Mouse (Mus musculus) ES-Bruce4 (cell line): ENCODE measurements around the gene Map3k5. TPM values are rescaled to one million over a fixed set of nuclear protein-coding genes. Genes with fewer than 3 reads are reported as not detected.
"Not testable (repeated sequence)": the region's sequence is repeated elsewhere in the genome, so short reads cannot be mapped to it uniquely, and the experiment has no call there.

Source experiments
- H3K27ac ChIP-seq: 2 replicates; pipeline ENCODE4 v1.5.1; 2012; ENCODE audit warnings: low read length, inconsistent platforms; ENCODE audit not compliant: insufficient read depth
- H3K27me3 ChIP-seq: 2 replicates; pipeline ENCODE4 v1.6.1; 2012; ENCODE audit warnings: mild to moderate bottlenecking, low read length, inconsistent platforms; ENCODE audit not compliant: control insufficient read depth, poor library complexity, insufficient read depth, severe bottlenecking
- H3K36me3 ChIP-seq: 2 replicates; pipeline ENCODE4 v1.6.1; 2012; ENCODE audit warnings: inconsistent platforms, mild to moderate bottlenecking, low read length, moderate library complexity; ENCODE audit not compliant: control insufficient read depth, poor library complexity, insufficient read depth, severe bottlenecking
- H3K4me1 ChIP-seq: one replicate; pipeline ENCODE4 v1.8.1; 2011; ENCODE audit warnings: low read length; ENCODE audit not compliant: control insufficient read depth, insufficient read depth
- H3K4me3 ChIP-seq: 2 replicates; pipeline ENCODE4 v1.5.1; 2011; ENCODE audit warnings: low read depth, mild to moderate bottlenecking, low read length
- H3K9ac ChIP-seq: 2 replicates; pipeline ENCODE4 v1.6.1; 2012; ENCODE audit warnings: low read depth, mild to moderate bottlenecking, inconsistent platforms; ENCODE audit not compliant: poor library complexity, severe bottlenecking
- H3K9me3 ChIP-seq: replicated peaks from 2 replicates; pipeline ENCODE4 v1.6.1; 2012; ENCODE audit warnings: mild to moderate bottlenecking, low read length, inconsistent platforms; ENCODE audit not compliant: control insufficient read depth, poor library complexity, insufficient read depth, severe bottlenecking
- CTCF ChIP-seq: IDR thresholded peaks from one replicate; pipeline ENCODE4 v1.8.1; 2011; ENCODE audit warnings: low read depth, low read length
- EP300 ChIP-seq: IDR thresholded peaks from 2 replicates; pipeline ENCODE4 v1.6.1; 2011; ENCODE audit warnings: low read depth, low read length; ENCODE audit not compliant: insufficient read depth
- POLR2A ChIP-seq: IDR thresholded peaks from one replicate; pipeline ENCODE4 v1.8.1; 2011; ENCODE audit warnings: low read length; ENCODE audit not compliant: insufficient read depth
- polyA plus RNA-seq: library from polyadenylated mRNA; stranded (reverse); fragments of >200 nt; gene quantifications from 2 replicates; pipeline ENCODE4 v1.2.4, GENCODE M21; 2011; ENCODE audit warnings: low read depth; ENCODE audit not compliant: missing spikeins, insufficient read depth, insufficient read length

Map3k5 gene
- polyA plus RNA-seq, 1 experiment, result 9.7 TPM

- no peaks in the 10 kb centered on the region for H3K9me3 ChIP-seq
- no peaks in the 10 kb centered on the region for H3K27me3 ChIP-seq
- TF ChIP-seq POLR2A (no peak), EP300 (no peak)
- no peak overlapping the region for H3K9ac ChIP-seq
- no peaks in the 10 kb centered on the region for H3K36me3 ChIP-seq
- H3K4me1 ChIP-seq, result no peaks in the 10 kb centered on the region
- H3K4me3 ChIP-seq, result no peak overlapping the region
- H3K27ac ChIP-seq, result no peak overlapping the region
Observed at GRCm38 (mm10) chr10:19963206-19963605, 28.9 kb downstream of the Map3k5 start.

DNA sequence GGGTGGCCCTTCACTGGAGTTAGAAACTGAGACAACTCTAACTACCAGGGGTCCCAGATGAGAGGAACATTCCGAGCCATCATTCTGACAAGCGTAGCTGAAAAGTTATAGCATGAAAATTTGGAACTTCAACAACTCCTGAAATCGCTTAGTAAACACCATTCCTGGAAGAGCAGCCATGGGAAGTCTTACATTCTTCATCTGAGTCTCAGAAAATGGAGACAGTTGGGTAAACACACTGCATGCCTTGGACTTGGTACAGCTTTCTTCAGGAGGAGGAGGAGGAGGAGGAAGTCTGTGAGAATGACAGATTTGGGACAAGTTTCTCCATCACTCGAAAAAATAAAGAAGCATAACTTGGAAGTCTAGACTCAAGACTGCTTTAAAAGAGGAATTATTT lies 29.8 kb downstream of the Map3k5 start:
- Histone ChIP-seq H3K27ac (no peak overlapping the region), H3K4me3 (no peak overlapping the region), H3K36me3 (no peaks in the 10 kb centered on the region), H3K9me3 (no peaks in the 10 kb centered on the region), H3K27me3 (no peaks in the 10 kb centered on the region), H3K4me1 (no peaks in the 10 kb centered on the region), H3K9ac (no peak overlapping the region)
- no peak for TF ChIP-seq CTCF
- no peak for TF ChIP-seq EP300
- no peak for TF ChIP-seq POLR2A

GRCm38 (mm10) chr10:19966597-19966996 lies 32.3 kb downstream of the Map3k5 start:
- Histone ChIP-seq H3K27ac (no peak overlapping the region), H3K4me3 (no peak overlapping the region), H3K27me3 (no peaks in the 10 kb centered on the region), H3K36me3 (no peaks in the 10 kb centered on the region), H3K9ac (no peak overlapping the region), H3K4me1 (no peaks in the 10 kb centered on the region), H3K9me3 (no peaks in the 10 kb centered on the region)
- no peak for TF ChIP-seq POLR2A
- no peak for TF ChIP-seq EP300
- no peak for TF ChIP-seq CTCF

- TF ChIP-seq EP300, result no peak
- no peak for TF ChIP-seq POLR2A
- TF ChIP-seq CTCF, result no peak
- Histone ChIP-seq H3K27me3 (no peaks in the 10 kb centered on the region), H3K9ac (no peak overlapping the region), H3K9me3 (no peaks in the 10 kb centered on the region), H3K4me3 (no peak overlapping the region), H3K27ac (no peak overlapping the region), H3K4me1 (no peaks in the 10 kb centered on the region), H3K36me3 (no peaks in the 10 kb centered on the region)
Observed at GRCm38 (mm10) chr10:19968445-19968844, 34.2 kb downstream of the Map3k5 start.

- H3K27ac ChIP-seq, result no peak overlapping the region
- no peaks in the 10 kb centered on the region for H3K9me3 ChIP-seq
- no peak overlapping the region for H3K9ac ChIP-seq
- no peaks in the 10 kb centered on the region for H3K27me3 ChIP-seq
- no peak for TF ChIP-seq EP300
- TF ChIP-seq POLR2A, result no peak
- TF ChIP-seq CTCF, result no peak
- no peak overlapping the region for H3K4me3 ChIP-seq
- no peaks in the 10 kb centered on the region for H3K4me1 ChIP-seq
- H3K36me3 ChIP-seq, result no peaks in the 10 kb centered on the region
Observed at GRCm38 (mm10) chr10:19969831-19970460, 35.7 kb downstream of the Map3k5 start.

DNA sequence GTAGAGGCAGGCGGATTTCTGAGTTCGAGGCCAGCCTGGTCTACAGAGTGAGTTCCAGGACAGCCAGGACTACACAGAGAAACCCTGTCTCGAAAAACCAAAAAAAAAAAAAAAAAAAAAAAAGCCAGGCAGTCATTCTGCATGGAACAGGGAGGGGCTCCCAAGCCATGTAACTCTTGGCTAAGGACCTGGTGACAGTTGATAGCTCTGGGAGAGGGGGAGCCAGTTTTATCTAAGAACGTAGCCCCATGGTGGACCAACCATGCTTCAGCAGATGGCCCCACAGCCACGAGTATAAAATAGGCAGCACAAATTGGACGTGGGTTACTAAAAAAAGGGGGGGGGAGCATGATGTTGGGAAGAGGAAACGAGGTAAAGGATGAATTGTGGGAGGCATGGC lies 37.2 kb downstream of the Map3k5 start:
- not testable (repeated sequence) for H3K36me3 ChIP-seq, H3K27me3 ChIP-seq, H3K9ac ChIP-seq, H3K4me3 ChIP-seq, H3K27ac ChIP-seq, H3K4me1 ChIP-seq, H3K9me3 ChIP-seq
